Mouse (Mus musculus) midbrain, embryonic 15.5 days (tissue): ENCODE results near the gene Erbb4. TPM values are rescaled to one million over a fixed set of nuclear protein-coding genes. Genes with fewer than 3 reads are reported as not detected.

ENCODE experiments used
- ATAC-seq: fragments of 200-750 bp; cut with Nextera tagmentation; replicated peaks from 2 replicates; pipeline ENCODE4 v1.8.0; 2017; ENCODE audit warnings: moderate TSS enrichment
- H3K27ac ChIP-seq: fragments of 300-500 bp; sonication (generic); 2 replicates; pipeline ENCODE4 v1.5.1; 2015; ENCODE audit warnings: mild to moderate bottlenecking, inconsistent platforms
- H3K27me3 ChIP-seq: fragments of 300-500 bp; sonication (generic); replicated peaks from 2 replicates; pipeline ENCODE4 v1.6.1; 2015; ENCODE audit warnings: inconsistent platforms
- H3K36me3 ChIP-seq: fragments of 300-500 bp; sonication (generic); replicated peaks from 2 replicates; pipeline ENCODE4 v1.6.1; 2015; ENCODE audit warnings: inconsistent platforms
- H3K4me1 ChIP-seq: fragments of 300-500 bp; sonication (generic); 2 replicates; pipeline ENCODE4 v1.6.1; 2015; ENCODE audit warnings: inconsistent platforms
- H3K4me2 ChIP-seq: fragments of 300-500 bp; sonication (generic); 2 replicates; pipeline ENCODE4 v1.6.1; 2015; ENCODE audit warnings: inconsistent platforms, mild to moderate bottlenecking, moderate library complexity
- H3K4me3 ChIP-seq: fragments of 300-500 bp; sonication (generic); 2 replicates; pipeline ENCODE4 v1.5.1; 2015; ENCODE audit warnings: mild to moderate bottlenecking, inconsistent platforms
- H3K9ac ChIP-seq: fragments of 300-500 bp; sonication (generic); 2 replicates; pipeline ENCODE4 v1.6.1; 2015; ENCODE audit warnings: mild to moderate bottlenecking, inconsistent platforms
- H3K9me3 ChIP-seq: fragments of 300-500 bp; sonication (generic); 2 replicates; pipeline ENCODE4 v1.6.1; 2016; ENCODE audit warnings: inconsistent platforms
- WGBS: fragments of 180-500 bp; shearing (Covaris S2); methylation state at CpG from one replicate; pipeline ENCODE4 v1.1.7; 2015; ENCODE audit warnings: mixed read lengths; 5-methylcytosine and 5-hydroxymethylcytosine counted together
- polyA plus RNA-seq: library from polyadenylated mRNA; unstranded; fragments of >200 nt; fragmentation: Nextera tagmentation; extraction: Ambion mirVana; gene quantifications from 2 replicates; pipeline ENCODE4 v1.2.1, GENCODE M21; 2015

Erbb4 gene
- polyA plus RNA-seq, 1 experiment from 2014 or later = 15.9 TPM

GRCm38 (mm10) chr1:69009800-69010505 is 97.9 kb downstream of the Erbb4 start:
- Histone ChIP-seq H3K36me3 (no peaks in the 10 kb centered on the region), H3K4me2 (no peak overlapping the region), H3K27ac (no peak overlapping the region), H3K4me3 (no peak overlapping the region), H3K9ac (no peak overlapping the region), H3K4me1 (no peaks in the 10 kb centered on the region), H3K9me3 (no peaks in the 10 kb centered on the region), H3K27me3 (no peaks in the 10 kb centered on the region)
- no peak for ATAC-seq
- WGBS = 56% methylated on average over 5 of the region's 5 CpGs

GRCm38 (mm10) chr1:69001371-69001770 is 106.5 kb downstream of the Erbb4 start:
- no peak overlapping the region for H3K27ac ChIP-seq
- WGBS = 85% methylated on average over 3 of the region's 3 CpGs
- H3K4me2 ChIP-seq = no peak overlapping the region

GRCm38 (mm10) chr1:68979251-68979650 is 128.6 kb downstream of the Erbb4 start:
- Histone ChIP-seq H3K27me3 (no peaks in the 10 kb centered on the region), H3K4me2 (no peak overlapping the region), H3K4me3 (no peak overlapping the region), H3K36me3 (no peaks in the 10 kb centered on the region), H3K9ac (no peak overlapping the region), H3K4me1 (no peaks in the 10 kb centered on the region), H3K9me3 (no peaks in the 10 kb centered on the region), H3K27ac (no peak overlapping the region)
- no peak for ATAC-seq
- 94% methylated on average over 2 of the region's 2 CpGs for WGBS

More at GRCm38 (mm10) chr1:69001371-69001770, 106.5 kb downstream of the Erbb4 start:
- Histone ChIP-seq H3K9me3 (no peaks in the 10 kb centered on the region), H3K36me3 (no peaks in the 10 kb centered on the region), H3K9ac (no peak overlapping the region), H3K4me1 (no peaks in the 10 kb centered on the region), H3K4me3 (no peak overlapping the region), H3K27me3 (no peaks in the 10 kb centered on the region)
- ATAC-seq = no peak

- no peaks in the 10 kb centered on the region for H3K9me3 ChIP-seq
- H3K27ac ChIP-seq = no peak overlapping the region
- H3K27me3 ChIP-seq = no peaks in the 10 kb centered on the region
- 89% methylated on average over 3 of the region's 3 CpGs for WGBS
- H3K9ac ChIP-seq = no peak overlapping the region
- H3K36me3 ChIP-seq = no peaks in the 10 kb centered on the region
- no peak for ATAC-seq
- no peak overlapping the region for H3K4me3 ChIP-seq
- no peaks in the 10 kb centered on the region for H3K4me1 ChIP-seq
- no peak overlapping the region for H3K4me2 ChIP-seq
These were observed 129.3 kb downstream of the Erbb4 start for GRCm38 (mm10) chr1:68978571-68978970.

- ATAC-seq = no peak
- Histone ChIP-seq H3K9ac (no peak overlapping the region), H3K36me3 (no peaks in the 10 kb centered on the region), H3K4me3 (no peak overlapping the region), H3K4me2 (no peak overlapping the region), H3K4me1 (no peaks in the 10 kb centered on the region), H3K27ac (no peak overlapping the region), H3K9me3 (no peaks in the 10 kb centered on the region), H3K27me3 (no peaks in the 10 kb centered on the region)
- 64% methylated on average over 5 of the region's 5 CpGs for WGBS
These were observed 134.3 kb downstream of the Erbb4 start for GRCm38 (mm10) chr1:68973355-68974127.

GRCm38 (mm10) chr1:68964127-68964526 is 143.7 kb downstream of the Erbb4 start:
- Histone ChIP-seq H3K9ac (no peak overlapping the region), H3K4me1 (no peaks in the 10 kb centered on the region), H3K9me3 (no peaks in the 10 kb centered on the region), H3K36me3 (no peaks in the 10 kb centered on the region), H3K4me2 (no peak overlapping the region), H3K4me3 (no peak overlapping the region), H3K27me3 (no peaks in the 10 kb centered on the region), H3K27ac (no peak overlapping the region)
- ATAC-seq = no peak

GRCm38 (mm10) chr1:68961365-68962116 is 146.3 kb downstream of the Erbb4 start:
- no peak for ATAC-seq
- H3K27me3 ChIP-seq = no peaks in the 10 kb centered on the region
- 0 out of 2 replicates have a peak overlapping the region, but pooled peaks have one; percentile 25 for H3K27ac ChIP-seq
- no peaks in the 10 kb centered on the region for H3K36me3 ChIP-seq
- no peak overlapping the region for H3K4me3 ChIP-seq
- no peaks in the 10 kb centered on the region for H3K9me3 ChIP-seq
- no peak overlapping the region for H3K9ac ChIP-seq
- H3K4me2 ChIP-seq = no peak overlapping the region
- no peaks in the 10 kb centered on the region for H3K4me1 ChIP-seq
- 24% methylated on average over 2 of the region's 2 CpGs for WGBS

GRCm38 (mm10) chr1:68956766-68957533 is 150.9 kb downstream of the Erbb4 start:
- Histone ChIP-seq H3K9me3 (no peaks in the 10 kb centered on the region), H3K4me1 (no peaks in the 10 kb centered on the region), H3K27me3 (no peaks in the 10 kb centered on the region), H3K4me2 (no peak overlapping the region), H3K27ac (no peak overlapping the region), H3K4me3 (no peak overlapping the region), H3K36me3 (no peaks in the 10 kb centered on the region), H3K9ac (no peak overlapping the region)
- 50% methylated on average over 4 of the region's 4 CpGs for WGBS
- ATAC-seq = no peak

- Histone ChIP-seq H3K27me3 (no peaks in the 10 kb centered on the region), H3K36me3 (no peaks in the 10 kb centered on the region), H3K27ac (no peak overlapping the region), H3K4me1 (no peaks in the 10 kb centered on the region), H3K4me2 (no peak overlapping the region), H3K4me3 (no peak overlapping the region), H3K9me3 (no peaks in the 10 kb centered on the region), H3K9ac (no peak overlapping the region)
- WGBS = 28% methylated on average over 2 of the region's 2 CpGs
- peak; percentile 45; the same call in 1 of the 2 replicates for ATAC-seq
These were observed 152.4 kb downstream of the Erbb4 start for GRCm38 (mm10) chr1:68955482-68955881.

GRCm38 (mm10) chr1:68943141-68943540 is 164.7 kb downstream of the Erbb4 start:
- H3K9me3 ChIP-seq = no peaks in the 10 kb centered on the region
- no peaks in the 10 kb centered on the region for H3K4me1 ChIP-seq
- 34% methylated on average over 2 of the region's 2 CpGs for WGBS
- H3K4me2 ChIP-seq = no peak overlapping the region
- ATAC-seq = no peak
- H3K27ac ChIP-seq = no peak overlapping the region
- no peaks in the 10 kb centered on the region for H3K27me3 ChIP-seq
- no peak overlapping the region for H3K4me3 ChIP-seq
- H3K9ac ChIP-seq = no peak overlapping the region
- no peaks in the 10 kb centered on the region for H3K36me3 ChIP-seq

GRCm38 (mm10) chr1:68934804-68935203 is 173.1 kb downstream of the Erbb4 start:
- Histone ChIP-seq H3K27ac (no peak overlapping the region), H3K9ac (no peak overlapping the region), H3K27me3 (no peaks in the 10 kb centered on the region), H3K9me3 (no peaks in the 10 kb centered on the region), H3K4me3 (no peak overlapping the region), H3K36me3 (no peaks in the 10 kb centered on the region), H3K4me1 (no peaks in the 10 kb centered on the region), H3K4me2 (no peak overlapping the region)
- no peak for ATAC-seq
